In the genomic region with DNA sequence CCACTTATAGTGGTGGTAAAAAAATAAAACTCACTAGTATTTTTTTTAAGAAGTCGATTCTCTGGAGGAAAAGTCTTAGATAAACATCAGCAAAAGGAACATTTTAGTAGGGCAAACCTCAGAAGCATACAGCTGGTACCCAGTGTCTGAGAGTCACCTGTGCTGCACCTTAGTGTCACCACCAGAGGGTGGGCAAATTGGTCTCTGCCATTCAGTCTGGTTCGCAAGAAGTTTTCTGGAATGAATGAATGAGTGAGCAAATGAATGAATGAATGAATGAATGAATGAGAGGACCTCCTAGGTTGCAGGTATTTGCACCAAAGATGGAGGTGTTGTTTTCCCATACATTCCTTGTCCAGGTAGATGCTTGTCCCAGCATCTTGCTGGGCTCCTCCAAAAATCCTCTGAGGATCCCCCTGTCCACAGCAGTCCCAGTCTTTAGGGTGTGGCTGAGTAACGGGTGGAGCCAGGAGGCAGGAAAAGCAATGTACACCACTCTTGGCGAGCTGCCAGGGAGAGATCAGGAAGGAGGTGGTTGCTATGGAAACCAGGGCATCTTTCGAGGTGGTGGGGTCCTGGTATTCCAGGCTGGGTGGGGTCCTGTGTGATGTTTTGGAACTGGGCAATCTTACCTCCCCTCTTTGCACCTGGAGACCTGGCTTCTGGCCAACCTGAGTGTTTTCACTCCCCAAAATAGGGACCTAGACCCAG, we compare ENCODE assay signal across 8 mouse cellular contexts. TPM values are rescaled to one million over a fixed set of nuclear protein-coding genes. Genes with fewer than 3 reads are reported as not detected.
DNase-seq lines count a peak whose midpoint lies in the region; ATAC-seq lines count a peak whose summit lies in the region.

No protein-coding gene starts in this region.

- H3K36me3 ChIP-seq in heart, embryonic 12.5 days = no peaks in the 10 kb centered on the region
- no peaks in the 10 kb centered on the region for H3K36me3 ChIP-seq in forebrain, embryonic 13.5 days (ENCODE audit: poor library complexity, severe bottlenecking)
- no peaks in the 10 kb centered on the region for H3K36me3 ChIP-seq in limb, embryonic 10.5 days

- H3K9me3 ChIP-seq in heart, embryonic 12.5 days (replicated peaks) = no peaks in the 10 kb centered on the region
- no peaks in the 10 kb centered on the region for H3K9me3 ChIP-seq in forebrain, embryonic 13.5 days (replicated peaks)
- no peaks in the 10 kb centered on the region for H3K9me3 ChIP-seq in limb, embryonic 10.5 days (replicated peaks)

- no peak overlapping the region for H3K4me2 ChIP-seq in heart, embryonic 12.5 days
- peak overlapping the region; percentile 56 for H3K4me2 ChIP-seq in forebrain, embryonic 13.5 days

- peaks cover 50% of the 10 kb centered on the region for H3K4me1 ChIP-seq in heart, embryonic 12.5 days (replicated peaks)
- H3K4me1 ChIP-seq in forebrain, embryonic 13.5 days = peaks cover 38% of the 10 kb centered on the region
- peaks cover 42% of the 10 kb centered on the region for H3K4me1 ChIP-seq in limb, embryonic 10.5 days

- H3K27ac ChIP-seq in heart, embryonic 12.5 days (ENCODE audit: poor library complexity, severe bottlenecking) = no peak overlapping the region
- peak overlapping the region; percentile 59; the same call in 1 of the 2 replicates for H3K27ac ChIP-seq in forebrain, embryonic 13.5 days
- H3K27ac ChIP-seq in limb, embryonic 10.5 days = no peak overlapping the region

- DNase-seq in heart, adult 11 months = peak; percentile 92
- DNase-seq in MN1 (ENCODE audit: low spot score) (peak; percentile 70), adipocyte (ENCODE audit: low spot score) (no peak)
- no peak for DNase-seq in limb, embryonic 10.5 days (ENCODE audit: low spot score)
- DNase-seq in right cerebral cortex, postnatal 25 days = peak; percentile 47
- no peak for DNase-seq in urinary bladder, postnatal 25 days (ENCODE audit: low spot score)

- WGBS in heart, embryonic 12.5 days = 29% methylated on average over 5 of the region's 5 CpGs
- WGBS in forebrain, embryonic 13.5 days = 20% methylated on average over 5 of the region's 5 CpGs
- 20% methylated on average over 5 of the region's 5 CpGs for WGBS in limb, embryonic 10.5 days

- no peak overlapping the region for H3K4me3 ChIP-seq in heart, embryonic 12.5 days
- H3K4me3 ChIP-seq in forebrain, embryonic 13.5 days = peak overlapping the region; percentile 31
- H3K4me3 ChIP-seq in limb, embryonic 10.5 days = peak overlapping the region; percentile 37

- ATAC-seq in heart, embryonic 12.5 days (ENCODE audit: insufficient number of reproducible peaks, low FRiP score) = no peak
- peak; percentile 16; the same call in 1 of the 2 replicates for ATAC-seq in forebrain, embryonic 13.5 days

- peaks cover 67% of the 10 kb centered on the region for H3K27me3 ChIP-seq in heart, embryonic 12.5 days (replicated peaks)
- H3K27me3 ChIP-seq in forebrain, embryonic 13.5 days = peaks cover 69% of the 10 kb centered on the region
- peaks cover 92% of the 10 kb centered on the region for H3K27me3 ChIP-seq in limb, embryonic 10.5 days (ENCODE audit: low read depth, poor library complexity, severe bottlenecking)

- no peak overlapping the region for H3K9ac ChIP-seq in heart, embryonic 12.5 days
- peak overlapping the region; percentile 14; the same call in 1 of the 2 replicates for H3K9ac ChIP-seq in forebrain, embryonic 13.5 days

RNA-seq across cellular contexts. Expression of gene Fxyd7, which starts 2.0 kb away (rescaled TPM):
- 1.4 and 1.7 TPM in 2 replicates for polyA plus RNA-seq in heart, embryonic 12.5 days (2016; fragmentation: Nextera tagmentation; extraction: Ambion mirVana)
- 19.8 and 33.0 TPM in 2 replicates for polyA plus RNA-seq in forebrain, embryonic 13.5 days (2015; fragmentation: Nextera tagmentation; extraction: Ambion mirVana)
- 0.30 and 1.3 TPM in 2 replicates for polyA plus RNA-seq in limb, embryonic 10.5 days (2016; fragmentation: Nextera tagmentation; extraction: Ambion mirVana)

RNA-seq across cellular contexts. Expression of gene Fxyd5, which starts 7.0 kb away (rescaled TPM):
- polyA plus RNA-seq in heart, embryonic 12.5 days (2016; fragmentation: Nextera tagmentation; extraction: Ambion mirVana) = 34.8 and 37.3 TPM in 2 replicates
- polyA plus RNA-seq in forebrain, embryonic 13.5 days (2015; fragmentation: Nextera tagmentation; extraction: Ambion mirVana) = 11.5 and 12.2 TPM in 2 replicates
- polyA plus RNA-seq in limb, embryonic 10.5 days (2016; fragmentation: Nextera tagmentation; extraction: Ambion mirVana) = 8.0 and 8.1 TPM in 2 replicates

RNA-seq across cellular contexts. Expression of gene Fxyd1, which starts 7.7 kb away (rescaled TPM):
- 927 and 934 TPM in 2 replicates for polyA plus RNA-seq in heart, embryonic 12.5 days (2016; fragmentation: Nextera tagmentation; extraction: Ambion mirVana)
- 2.5 and 3.9 TPM in 2 replicates for polyA plus RNA-seq in forebrain, embryonic 13.5 days (2015; fragmentation: Nextera tagmentation; extraction: Ambion mirVana)
- 6.2 and 7.7 TPM in 2 replicates for polyA plus RNA-seq in limb, embryonic 10.5 days (2016; fragmentation: Nextera tagmentation; extraction: Ambion mirVana)

RNA-seq across cellular contexts. Expression of gene Lgi4, which starts 9.9 kb away (rescaled TPM):
- polyA plus RNA-seq in heart, embryonic 12.5 days (2016; fragmentation: Nextera tagmentation; extraction: Ambion mirVana) = 0.14 TPM in 1 of 2 replicates, not detected in the other
- 0.19 and 0.26 TPM in 2 replicates for polyA plus RNA-seq in forebrain, embryonic 13.5 days (2015; fragmentation: Nextera tagmentation; extraction: Ambion mirVana)
- 0.13 and 0.16 TPM in 2 replicates for polyA plus RNA-seq in limb, embryonic 10.5 days (2016; fragmentation: Nextera tagmentation; extraction: Ambion mirVana)

RNA-seq across cellular contexts. Expression of gene Fxyd3, which starts 27.2 kb away (rescaled TPM):
- 0.15 and 0.23 TPM in 2 replicates for polyA plus RNA-seq in heart, embryonic 12.5 days (2016; fragmentation: Nextera tagmentation; extraction: Ambion mirVana)
- polyA plus RNA-seq in forebrain, embryonic 13.5 days (2015; fragmentation: Nextera tagmentation; extraction: Ambion mirVana) = 0.08 TPM in 1 of 2 replicates, not detected in the other
- polyA plus RNA-seq in limb, embryonic 10.5 days (2016; fragmentation: Nextera tagmentation; extraction: Ambion mirVana) = 7.6 and 10.0 TPM in 2 replicates

Comparison
In these comparisons a context has a peak if more than half of its experiments do, and no peak if none do; other contexts are left out.
1. DNase-seq: peak in heart, adult 11 months (single experiment), MN1 (single experiment) and right cerebral cortex, postnatal 25 days (single experiment); none in limb, embryonic 10.5 days (single experiment), urinary bladder, postnatal 25 days (single experiment) and adipocyte (single experiment).
2. RNA of gene Fxyd1, which starts 7.7 kb away (polyA plus RNA-seq): 927 to 934 TPM in heart, embryonic 12.5 days; 6.2 to 7.7 TPM in limb, embryonic 10.5 days and 2.5 to 3.9 TPM in forebrain, embryonic 13.5 days; every median in the first group is over 100 times any median in the second.